Mouse (Mus musculus) embryo, embryonic 10 days (tissue): Measurements from ENCODE around the gene Ehbp1.
A peak's percentile ranks its signal among the peaks of the same experiment; 100 is the strongest.

Source experiments
- DNase-seq: peaks from one replicate; pipeline ENCODE4 v3.0.0-alpha.2; 2015; ENCODE audit warnings: low spot score

Ehbp1 gene

DNA sequence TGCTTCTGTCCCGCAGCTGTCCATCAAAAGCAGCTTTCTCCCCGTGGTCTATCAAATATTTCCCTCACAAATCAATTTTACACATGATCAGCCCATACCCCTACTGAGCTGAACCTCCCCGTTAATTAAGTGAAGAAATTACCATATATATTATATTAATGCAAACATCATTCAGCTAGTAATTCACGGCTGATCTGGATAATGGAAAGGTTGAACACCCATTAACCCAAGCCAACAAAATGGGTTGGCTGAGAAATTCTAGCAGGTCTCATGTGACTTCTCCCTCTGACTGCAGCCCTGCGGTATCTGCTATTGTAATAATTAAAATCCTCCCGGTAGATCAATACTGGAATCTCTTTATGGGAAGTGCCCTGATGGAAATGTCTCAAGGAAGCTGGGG is 286.2 kb downstream of the Ehbp1 start:
- DNase-seq = no peak

DNA sequence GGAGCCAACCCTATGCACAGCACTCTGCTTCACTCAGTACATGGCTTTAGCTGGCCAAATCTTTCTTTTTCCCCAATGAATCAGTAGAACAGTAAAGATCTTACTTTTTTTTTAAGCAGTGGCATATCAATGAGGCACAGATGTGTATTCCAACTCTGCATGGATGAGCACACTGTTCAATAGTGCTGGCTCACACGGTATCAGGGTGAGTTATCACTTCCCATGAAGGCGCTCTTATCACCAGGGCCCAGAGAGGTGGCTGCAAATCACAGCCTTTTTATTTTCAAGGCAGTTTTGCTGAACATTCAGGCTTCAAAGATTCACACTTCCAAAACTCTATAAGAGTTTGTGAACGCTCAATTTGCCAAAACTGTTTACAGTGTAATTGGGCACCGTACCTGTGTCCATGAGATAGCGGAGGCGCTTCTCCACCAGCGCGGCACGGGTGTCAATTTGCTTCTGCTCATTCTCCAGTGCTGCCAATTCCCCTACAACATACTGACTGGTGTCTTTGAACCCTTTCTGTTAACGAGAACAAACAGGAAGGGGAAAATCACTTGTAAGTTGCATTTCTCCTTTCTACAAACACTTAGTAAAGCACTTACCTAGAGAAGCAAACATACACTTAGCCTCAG is 288.9 kb downstream of the Ehbp1 start:
- no peak for DNase-seq

DNA sequence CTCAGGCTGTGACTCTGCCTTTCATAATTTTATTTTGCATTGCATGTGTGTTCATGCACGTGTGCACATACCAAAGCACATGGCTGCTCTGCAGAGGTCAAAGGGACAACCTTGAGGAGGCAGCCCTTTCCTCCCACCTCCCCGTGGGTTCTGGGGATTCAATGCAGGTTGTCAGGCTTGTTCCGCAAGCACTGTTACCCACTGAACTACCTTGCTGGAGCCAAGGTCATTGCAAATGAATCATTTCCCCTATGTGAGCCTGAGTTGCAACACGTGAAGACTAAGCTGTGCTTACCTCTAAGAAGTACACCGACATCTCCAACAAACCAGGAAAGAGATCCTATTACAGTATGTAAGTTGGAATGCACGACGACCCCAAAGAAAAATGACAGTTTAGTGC is 291.2 kb downstream of the Ehbp1 start:
- no peak for DNase-seq

DNA sequence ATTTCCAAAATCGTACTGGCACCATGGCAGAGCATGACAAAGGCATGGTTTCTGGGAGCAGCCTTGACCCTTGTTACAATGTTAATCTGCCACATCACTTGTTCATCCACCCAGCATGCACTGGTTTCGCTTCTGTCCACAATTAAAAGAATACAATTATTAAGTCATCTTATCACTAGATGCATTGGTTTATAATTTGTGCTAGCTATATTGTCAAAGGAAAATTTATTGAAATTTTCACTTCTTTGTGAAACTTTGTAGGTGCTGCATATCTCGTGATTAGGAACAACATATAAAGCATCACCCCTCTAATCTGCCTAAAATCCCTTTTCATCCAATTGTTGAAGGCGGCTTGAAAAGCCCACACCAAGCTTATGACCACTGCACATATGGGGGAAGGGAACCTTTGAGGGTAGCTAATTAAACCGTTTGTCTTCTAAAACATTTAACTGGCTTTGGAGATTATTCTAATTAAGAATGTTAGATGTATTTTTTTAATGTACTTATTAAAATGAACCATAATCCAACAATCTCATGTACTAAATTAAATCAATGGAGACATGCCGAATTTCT is 302.2 kb downstream of the Ehbp1 start:
- DNase-seq = no peak

DNA sequence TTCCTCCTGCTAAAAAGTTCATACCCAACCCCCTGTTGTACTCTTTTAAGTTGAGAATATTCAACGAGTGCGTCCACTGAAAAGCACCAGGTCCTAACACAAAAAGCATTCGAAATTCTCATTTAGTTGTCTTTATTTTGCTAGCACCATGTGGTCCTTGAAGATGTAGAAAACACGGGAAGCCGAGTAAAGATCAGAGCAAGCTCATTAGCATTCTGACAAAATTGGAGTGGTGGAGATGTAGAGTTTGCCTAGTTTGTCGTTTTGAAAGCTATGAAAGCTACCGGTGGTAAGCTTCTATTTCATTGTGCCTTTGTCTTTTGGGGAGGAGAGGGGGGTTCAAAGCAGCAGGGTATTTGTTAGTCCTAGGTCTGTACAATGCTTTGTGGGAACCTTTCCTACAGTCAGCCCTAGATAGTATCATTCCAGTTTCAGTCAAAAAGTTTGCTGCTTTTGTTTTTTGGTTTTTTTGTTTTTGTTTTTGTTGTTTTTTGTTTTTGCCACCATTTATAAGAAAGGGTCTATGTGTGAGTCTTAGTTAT is 307.5 kb downstream of the Ehbp1 start:
- DNase-seq = no peak

DNA sequence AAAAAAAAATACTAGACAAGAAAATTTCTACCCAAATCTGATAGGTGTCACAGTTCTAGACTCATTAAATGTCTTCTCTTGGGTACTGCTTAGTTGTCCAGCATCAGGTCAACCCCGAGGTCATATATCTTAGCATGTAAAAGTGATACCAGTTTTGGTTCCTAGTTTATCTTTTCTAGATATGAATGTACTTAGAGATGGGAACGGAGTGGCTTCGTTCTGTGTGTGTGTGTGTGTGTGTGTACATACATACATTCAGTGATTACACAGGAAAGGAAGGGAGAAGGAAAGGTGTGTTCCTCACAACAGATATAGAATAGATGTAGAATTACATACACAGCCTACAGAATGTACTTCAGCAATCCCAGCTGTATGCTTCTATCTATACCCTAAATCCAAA is 308.5 kb downstream of the Ehbp1 start:
- DNase-seq = no peak

DNA sequence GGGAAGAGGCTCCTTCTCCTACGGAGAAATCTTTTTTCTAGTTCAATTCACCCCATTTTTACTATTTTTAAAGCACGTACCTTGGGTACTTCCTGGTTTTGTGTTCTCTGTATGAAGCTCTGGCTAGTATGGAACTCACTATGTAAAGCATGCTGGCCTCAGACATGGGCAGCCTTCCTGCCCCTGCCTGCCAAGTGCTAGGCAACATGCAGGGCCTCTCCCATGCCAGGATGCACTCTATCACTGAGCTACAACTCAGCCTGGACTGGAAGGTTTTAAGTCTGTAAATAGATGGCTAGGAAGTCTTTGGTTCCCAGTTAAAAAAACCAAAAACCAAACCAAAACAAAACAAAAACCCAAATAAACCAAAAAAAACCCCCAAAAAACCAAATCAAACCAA is 321.5 kb downstream of the Ehbp1 start:
- DNase-seq = no peak

DNA sequence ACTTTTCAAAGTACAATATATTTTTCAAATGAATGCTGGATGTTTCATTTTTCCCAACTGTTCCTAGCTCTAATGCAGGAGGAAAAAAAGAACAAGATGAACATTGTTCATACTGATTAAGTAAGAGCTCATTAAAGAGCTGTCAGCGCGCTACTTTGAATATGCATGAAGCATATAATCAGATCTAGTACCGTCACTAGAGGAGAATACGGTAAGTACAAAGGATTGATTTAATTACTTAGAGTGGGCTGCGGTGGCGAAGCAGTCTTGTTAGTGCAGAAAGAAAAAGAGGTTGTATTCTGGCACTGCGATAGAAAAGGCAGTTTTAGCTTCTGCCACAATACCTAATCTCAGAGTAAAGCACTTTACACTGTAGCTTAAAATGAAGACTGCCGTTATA is 324.6 kb downstream of the Ehbp1 start:
- DNase-seq = no peak

DNA sequence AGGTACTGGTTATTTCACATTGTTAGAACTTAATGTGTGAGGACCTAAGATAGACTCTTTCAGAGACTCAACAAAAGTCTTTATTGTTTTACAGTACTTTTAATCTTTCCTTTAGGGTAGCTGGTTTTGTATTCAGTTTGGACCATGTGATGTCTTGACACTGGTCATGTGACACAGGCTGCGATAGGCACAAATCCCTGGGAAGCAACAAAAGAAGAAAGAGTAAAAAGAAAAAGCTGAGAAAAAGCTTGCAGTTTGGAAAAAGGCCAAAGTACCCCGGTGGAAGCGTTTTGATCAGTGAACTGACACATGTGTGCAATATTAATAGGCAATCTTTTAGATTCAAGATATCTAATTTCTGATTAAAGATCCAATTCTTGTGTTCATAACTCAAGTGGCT is 325.8 kb downstream of the Ehbp1 start:
- DNase-seq = no peak

DNA sequence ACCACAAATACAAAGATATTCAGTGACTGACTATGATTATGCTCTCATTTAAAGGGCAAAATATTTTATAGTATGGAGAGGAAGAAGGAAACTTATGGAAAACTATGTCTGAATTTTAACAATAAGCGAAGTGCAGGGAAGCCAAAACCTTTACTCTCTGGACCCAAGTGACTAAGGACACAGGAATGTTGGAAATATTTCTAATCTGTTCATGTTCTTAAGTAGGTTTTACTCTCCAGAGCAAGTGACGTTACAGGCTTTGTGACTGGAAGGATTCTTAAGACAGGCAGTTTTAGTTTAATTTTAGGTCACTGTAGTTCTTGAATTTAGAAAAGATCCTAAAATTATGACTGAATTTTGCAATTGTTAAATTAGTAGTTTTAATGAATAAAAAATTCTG is 333.3 kb downstream of the Ehbp1 start:
- DNase-seq = peak; percentile 39

DNA sequence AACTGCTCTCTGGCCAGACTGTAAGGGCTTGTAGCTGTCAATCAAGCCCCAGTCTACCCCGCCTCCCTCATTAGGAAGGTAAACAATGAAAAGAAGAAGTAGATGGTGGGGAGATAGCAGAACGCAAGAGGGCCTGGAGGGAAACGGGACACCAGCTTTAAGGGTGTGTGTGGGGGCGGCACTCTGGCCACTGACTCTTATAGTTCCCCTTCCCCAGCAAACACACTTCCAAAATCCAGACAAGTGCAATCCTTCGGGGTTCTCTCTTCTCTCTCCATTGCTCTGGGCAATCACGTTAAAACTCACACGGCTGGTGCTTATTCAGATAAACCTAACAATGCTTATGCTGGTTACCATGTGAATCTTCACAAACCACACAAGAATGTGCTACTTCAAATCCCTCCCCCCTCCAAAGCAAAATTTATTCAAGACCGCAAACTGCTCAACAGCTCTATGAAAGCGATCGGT is 333.9 kb downstream of the Ehbp1 start:
- peak; percentile 75 for DNase-seq

DNA sequence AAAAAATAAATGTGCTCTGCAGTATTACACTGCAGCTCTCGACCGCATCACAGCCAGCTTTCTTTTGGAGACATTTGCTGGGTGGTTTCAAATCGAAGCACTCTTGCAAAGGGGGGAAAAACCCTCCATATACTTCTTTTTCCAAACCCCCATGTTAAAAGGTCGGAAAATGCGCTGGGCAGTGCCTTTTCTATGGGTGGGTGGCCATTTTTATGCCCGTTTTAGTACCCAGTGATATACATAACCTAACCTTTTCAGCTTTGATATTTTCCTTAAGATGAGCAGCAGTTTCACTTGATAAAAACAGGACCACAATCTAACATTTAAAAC is 334.3 kb downstream of the Ehbp1 start:
- DNase-seq = no peak

DNA sequence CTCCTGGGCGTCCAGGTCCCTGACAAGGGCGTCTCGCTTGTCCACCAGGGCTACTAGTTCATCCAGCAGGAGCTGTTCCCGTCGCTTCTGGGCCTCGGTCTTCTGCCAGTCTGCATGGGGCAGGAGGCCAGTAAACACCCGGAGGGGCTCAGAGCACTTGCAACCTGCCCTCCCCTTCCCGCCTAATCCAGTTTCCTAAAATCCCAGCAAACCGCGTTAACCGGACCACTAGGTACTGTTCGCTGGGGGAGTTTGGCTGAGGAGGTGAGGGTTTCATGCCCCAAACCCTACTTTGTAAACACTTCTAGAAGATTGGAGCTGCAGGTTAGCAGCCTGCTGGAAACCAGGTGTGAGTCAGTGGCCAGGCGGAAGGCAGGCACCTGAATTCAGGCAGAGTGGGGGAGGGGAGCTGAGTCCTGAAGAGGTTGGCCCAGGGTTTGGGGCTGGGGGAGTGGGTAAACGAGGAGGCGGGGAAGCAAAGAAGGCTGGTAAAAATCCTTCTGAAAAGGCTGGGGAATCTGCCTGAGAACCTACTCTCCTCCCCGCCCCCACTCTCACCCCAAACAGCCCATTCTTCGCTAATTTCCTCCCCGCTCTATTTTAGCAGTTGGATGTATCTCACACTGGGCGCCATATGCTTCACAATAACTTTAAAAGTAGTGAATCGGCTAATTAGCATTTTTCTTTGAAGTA is 334.9 kb downstream of the Ehbp1 start:
- DNase-seq = peak; percentile 61

DNA sequence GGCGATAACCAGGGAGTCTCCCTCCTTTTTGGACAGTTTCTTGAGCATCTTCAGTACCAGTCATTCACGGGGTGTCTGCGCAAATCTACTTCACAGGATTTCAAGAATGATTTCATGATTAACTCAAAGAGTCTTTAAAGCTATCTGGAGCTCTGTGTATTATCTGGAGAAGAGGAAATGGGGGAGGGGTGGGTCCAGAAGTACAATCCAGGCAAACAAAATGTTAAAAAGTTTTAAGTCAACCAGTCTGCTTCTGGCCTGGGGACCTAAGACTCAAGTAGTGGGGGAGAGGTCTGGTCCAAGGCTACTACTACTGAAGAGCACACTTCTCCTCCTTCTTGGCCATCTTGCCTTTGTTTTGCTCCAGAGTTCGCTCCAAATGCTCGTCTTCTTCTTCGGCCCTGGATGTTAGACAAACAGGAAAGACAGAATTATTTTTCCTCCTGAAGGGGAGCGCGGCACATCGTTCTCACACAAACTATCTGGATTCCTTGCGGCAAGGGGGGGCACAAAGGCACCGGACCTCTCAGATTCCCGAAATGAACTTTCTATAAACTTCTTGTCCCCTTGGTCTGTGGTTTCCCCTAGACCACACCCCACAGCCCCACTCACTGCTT is 335.5 kb downstream of the Ehbp1 start:
- no peak for DNase-seq

DNA sequence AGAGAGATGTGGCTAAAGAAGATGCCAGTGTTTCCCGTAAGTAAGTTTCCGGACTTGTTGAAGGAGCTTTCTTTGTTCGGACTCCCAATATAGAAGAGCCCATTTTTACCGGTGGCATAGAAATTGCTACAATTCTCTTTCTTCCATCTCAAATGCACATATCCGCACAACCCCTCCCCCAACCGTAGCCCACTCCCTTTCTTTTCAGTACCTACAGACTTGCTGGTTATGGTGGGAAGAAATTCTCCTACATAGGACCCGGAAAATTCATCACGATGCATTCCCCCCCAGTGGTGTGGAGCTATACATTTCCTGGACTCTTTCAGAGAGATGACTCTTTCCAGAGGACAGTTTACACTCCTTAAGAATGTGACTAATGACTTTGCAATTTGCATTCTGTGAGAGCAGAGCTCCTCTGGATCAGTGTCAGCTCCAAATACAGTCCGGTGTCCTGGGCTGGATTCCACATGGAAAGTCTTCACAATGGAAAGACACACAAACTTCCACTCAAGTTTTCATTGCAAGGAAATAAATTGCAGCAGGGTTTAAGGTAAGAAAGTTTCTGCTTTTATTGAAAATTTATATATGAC is 336.7 kb downstream of the Ehbp1 start:
- DNase-seq = peak; percentile 12

DNA sequence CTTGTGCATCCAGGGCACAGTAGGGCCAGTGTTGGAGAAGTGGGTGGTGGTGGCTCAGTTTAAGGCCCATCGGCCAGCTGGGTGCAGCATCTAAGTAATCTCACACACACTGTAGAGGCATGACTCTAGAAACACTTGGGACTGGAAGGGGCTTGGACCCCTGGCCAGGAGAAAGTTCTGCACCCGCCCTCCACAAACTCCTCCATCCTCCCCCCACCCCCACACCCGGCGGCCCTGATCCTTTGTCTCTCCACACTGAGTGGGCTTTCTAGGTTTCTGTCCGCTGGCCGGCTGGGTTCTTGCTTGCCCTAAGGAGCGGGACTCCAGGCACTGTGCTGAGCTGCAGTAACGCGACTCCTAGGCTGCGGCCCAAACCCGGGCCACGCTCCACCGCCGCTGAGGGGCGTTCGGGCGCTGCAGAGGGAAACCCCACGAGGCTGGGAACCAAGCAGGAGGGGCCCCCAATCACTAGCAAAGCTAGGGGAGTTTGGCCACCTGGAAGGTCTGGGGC is 337.7 kb downstream of the Ehbp1 start:
- peak; percentile 70 for DNase-seq

DNA sequence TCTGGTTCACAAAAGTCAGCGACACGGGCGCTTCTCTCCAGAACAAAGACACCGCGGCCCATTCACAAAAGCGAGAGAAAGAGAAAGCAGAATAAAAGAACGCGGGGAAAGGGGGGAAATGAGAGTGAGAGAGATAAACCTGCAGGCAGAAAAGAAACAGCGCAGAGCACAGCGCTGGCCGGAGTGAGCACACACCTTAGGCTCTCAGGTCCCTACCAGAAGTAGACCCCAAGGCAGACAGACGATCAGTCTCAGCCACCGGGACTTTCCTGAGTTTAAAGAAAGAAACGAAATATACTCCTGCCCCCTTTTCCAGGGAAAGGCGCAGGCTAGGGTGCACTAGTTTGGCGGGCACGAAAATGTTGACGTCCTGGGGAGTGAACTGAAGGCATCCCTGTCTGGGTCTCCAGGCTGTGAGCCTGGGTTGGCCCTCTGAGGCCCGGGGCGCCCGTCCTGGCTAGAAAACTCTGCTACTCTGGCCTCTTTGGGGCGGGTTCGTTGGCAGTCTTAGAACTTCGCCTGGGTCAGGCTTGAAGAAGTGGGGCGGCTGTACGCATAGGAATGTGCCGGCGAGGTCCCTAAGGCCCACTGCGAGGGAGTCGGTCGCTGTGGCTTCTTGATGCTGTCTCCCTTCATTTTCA is 338.6 kb downstream of the Ehbp1 start:
- DNase-seq = peak; percentile 39

DNA sequence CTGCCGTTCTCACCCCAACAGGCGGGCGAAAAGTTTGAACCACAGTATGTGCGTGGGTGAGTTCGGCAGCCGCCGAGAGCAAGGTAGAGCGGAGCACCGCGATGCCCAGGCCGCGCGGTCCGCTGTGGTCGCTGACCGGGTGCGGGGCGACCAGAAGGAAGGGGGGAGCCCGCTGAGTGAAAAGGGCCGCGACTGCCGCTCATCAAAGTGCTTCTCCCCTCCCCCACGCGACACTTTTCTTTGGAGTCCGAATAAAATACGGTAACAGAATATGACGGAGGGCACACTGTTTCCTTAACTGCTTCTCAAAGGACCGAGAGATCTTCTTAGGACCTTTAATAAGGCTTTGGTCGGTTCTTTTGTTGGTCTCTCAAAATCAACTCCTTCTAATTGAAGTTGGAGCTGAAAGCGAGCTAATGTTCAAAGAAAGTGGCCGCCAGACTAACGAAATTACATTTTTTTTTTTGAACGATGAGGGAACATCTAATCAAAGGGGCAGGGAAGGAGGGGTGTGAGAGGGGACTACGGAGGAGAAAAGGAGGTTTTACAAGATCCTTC is 339.2 kb downstream of the Ehbp1 start, which contains the start of gene Otx1:
TSS of gene Otx1 (minus strand) at position 115 of the 558 bp plus-strand sequence.
- peak; percentile 67 for DNase-seq

DNA sequence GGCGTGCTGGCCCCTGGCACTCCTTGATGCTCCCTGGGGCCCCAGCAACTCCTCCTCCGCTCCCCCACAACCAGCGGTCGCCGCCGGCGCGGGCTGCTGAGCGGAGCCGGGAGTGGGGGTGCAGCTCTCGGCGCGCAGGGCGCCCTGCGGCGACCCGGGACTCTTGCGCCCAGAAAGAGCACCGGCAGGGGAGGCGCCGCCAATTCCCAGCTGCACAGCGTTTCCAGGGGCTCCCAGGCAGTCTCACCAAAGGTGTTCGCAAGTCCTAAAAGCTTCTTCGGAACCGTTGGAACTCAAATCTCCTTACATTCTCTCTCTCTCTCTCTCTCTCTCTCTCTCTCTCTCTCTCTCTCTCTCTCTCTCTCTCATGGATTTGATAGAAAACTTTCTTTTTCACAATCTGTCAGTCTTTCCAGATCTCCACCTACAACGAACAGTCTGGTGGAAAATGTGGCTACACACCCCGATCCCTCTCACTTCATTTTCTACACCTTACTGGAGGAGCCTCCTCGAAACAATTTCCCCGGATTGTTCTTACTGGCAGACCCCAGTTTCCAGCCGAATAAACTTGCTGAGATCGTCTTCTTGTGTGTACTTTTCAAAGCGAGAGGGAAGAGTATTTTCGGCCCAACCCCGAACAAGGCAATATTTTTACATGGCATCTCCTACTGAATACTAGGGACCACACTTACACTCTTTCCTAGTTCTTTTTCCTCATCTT is 339.9 kb downstream of the Ehbp1 start:
- DNase-seq = peak; percentile 14

DNA sequence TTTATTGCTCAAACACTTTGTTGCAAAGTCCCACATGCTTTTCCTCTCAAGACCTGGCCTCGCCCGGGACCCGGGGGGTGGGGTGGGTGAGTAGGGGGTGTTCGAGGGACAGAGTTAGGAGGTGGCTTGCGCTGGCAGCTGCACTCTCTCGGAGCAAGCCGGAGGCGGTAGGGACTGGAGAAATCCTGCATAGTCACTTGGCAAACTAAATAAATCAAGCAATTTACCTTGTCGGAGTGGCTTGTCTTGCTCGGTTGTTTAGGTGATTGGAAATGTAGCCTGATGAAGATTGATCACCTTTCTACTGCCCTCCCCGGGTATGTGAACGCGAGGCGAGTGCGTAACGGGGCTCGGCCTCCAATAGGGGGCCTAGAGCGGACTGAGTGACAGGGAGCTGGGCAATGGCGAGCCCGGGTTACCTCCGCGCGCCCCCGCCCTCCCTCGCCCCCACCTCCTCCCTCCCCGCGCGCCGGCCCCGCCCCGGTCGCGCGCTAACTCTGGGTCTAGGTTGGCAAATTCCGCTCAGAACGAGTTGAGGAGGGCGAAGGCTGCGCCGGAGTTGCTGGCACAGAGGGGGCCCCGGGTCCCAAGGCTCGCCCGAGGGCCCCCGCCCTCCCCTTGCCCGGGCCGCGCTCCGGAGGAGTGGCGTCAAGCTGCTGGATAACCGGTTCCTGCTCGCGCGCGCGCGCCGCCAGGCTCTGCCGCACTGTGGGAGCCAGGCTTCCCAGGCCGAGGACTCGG is 340.6 kb downstream of the Ehbp1 start:
- DNase-seq = peak; percentile 88
